Mouse (Mus musculus) ES-E14 (cell line): ENCODE results near the gene Cerkl. TPM values are rescaled to one million over a fixed set of nuclear protein-coding genes. Genes with fewer than 3 reads are reported as not detected.

ENCODE experiments used
- DNase-seq: peaks from one replicate; pipeline ENCODE4 v3.0.0-alpha.2; 2013; ENCODE audit warnings: low read depth, low spot score
- H3K27ac ChIP-seq: 2 replicates; pipeline ENCODE4 v1.5.1; 2012; ENCODE audit warnings: low read depth, mild to moderate bottlenecking, low read length, moderate library complexity, mixed read lengths; ENCODE audit not compliant: poor library complexity, insufficient read depth, severe bottlenecking
- H3K36me3 ChIP-seq: 2 replicates; pipeline ENCODE4 v1.6.1; 2012; ENCODE audit warnings: mild to moderate bottlenecking, low read length, moderate library complexity, mixed read lengths; ENCODE audit not compliant: control insufficient read depth, poor library complexity, insufficient read depth, severe bottlenecking
- H3K4me1 ChIP-seq, 2 experiments: fragments of 150-350 bp in 1 of 2; sonication (generic) in 1 of 2; 2 replicates each; pipeline ENCODE4 v1.6.1; 2012; ENCODE audit warnings: low read length in 2 of 2, mild to moderate bottlenecking in 1 of 2, mixed read lengths in 1 of 2; ENCODE audit not compliant: control insufficient read depth in 2 of 2, insufficient read depth in 2 of 2, poor library complexity in 1 of 2
- H3K4me3 ChIP-seq, 2 experiments: fragments of 150-350 bp in 1 of 2; sonication (generic) in 1 of 2; 2 replicates each; pipeline ENCODE4 v1.5.1; 2012; ENCODE audit warnings: low read length in 2 of 2, low read depth in 1 of 2, mild to moderate bottlenecking in 1 of 2, mixed read lengths in 1 of 2; ENCODE audit not compliant: insufficient read depth in 1 of 2, poor library complexity in 1 of 2, severe bottlenecking in 1 of 2
- H3K9ac ChIP-seq: 2 replicates; pipeline ENCODE4 v1.6.1; 2012; ENCODE audit warnings: low read depth, mild to moderate bottlenecking, low read length, mixed read lengths; ENCODE audit not compliant: poor library complexity, insufficient read depth, severe bottlenecking
- H3K9me3 ChIP-seq: fragments of 150-350 bp; sonication (generic); 2 replicates; pipeline ENCODE4 v1.6.1; 2012; ENCODE audit warnings: low read depth, mild to moderate bottlenecking, low read length; ENCODE audit not compliant: control insufficient read depth, insufficient read depth
- CHD2 ChIP-seq: IDR thresholded peaks from 2 replicates; pipeline ENCODE4 v1.6.1; 2014; ENCODE audit warnings: mild to moderate bottlenecking, low read depth, low read length, inconsistent platforms
- HCFC1 ChIP-seq: IDR thresholded peaks from 2 replicates; pipeline ENCODE4 v1.6.1; 2012; ENCODE audit warnings: low read length, inconsistent platforms, borderline replicate concordance; ENCODE audit not compliant: insufficient read depth
- MAFK ChIP-seq: IDR thresholded peaks from 2 replicates; pipeline ENCODE4 v1.6.1; 2014; ENCODE audit warnings: mild to moderate bottlenecking, low read depth, low read length, inconsistent platforms; ENCODE audit not compliant: insufficient read depth
- ZC3H11A ChIP-seq: IDR thresholded peaks from 2 replicates; pipeline ENCODE4 v1.6.1; 2012; ENCODE audit warnings: low read depth, mild to moderate bottlenecking, inconsistent platforms, low read length, borderline replicate concordance
- ZNF384 ChIP-seq: IDR thresholded peaks from 2 replicates; pipeline ENCODE4 v1.6.1; 2012; ENCODE audit warnings: low read depth, low read length, inconsistent platforms
- in situ Hi-C, 2 experiments: fragments of 600-800 bp; cut with MboI; formaldehyde crosslinking; loops; one replicate each; pipeline ENCODE4 v1.15.1; 2025; ENCODE audit warnings: low sequenced_read_pairs in 2 of 2, inconsistent platforms in 1 of 2; ENCODE audit not compliant: unreplicated experiment in 2 of 2
- total RNA-seq: library from RNA; depleted of rRNA; stranded (reverse); fragments of 300-350 nt; gene quantifications from 2 replicates; pipeline ENCODE4 v1.2.3, GENCODE M21; 2012

Gene Cerkl
- total RNA-seq, 1 experiment, result 1.4 TPM

GRCm38 (mm10) chr2:79462411-79462810 is 5.8 kb upstream of the Cerkl start:
- no peak overlapping the region for H3K9ac ChIP-seq
- H3K36me3 ChIP-seq, result no peaks in the 10 kb centered on the region
- H3K27ac ChIP-seq, result no peak overlapping the region
- peaks cover 0 to 4% of the 10 kb centered on the region in 2 experiments; a peak in 2 of 4 replicates for H3K4me1 ChIP-seq
- in situ Hi-C loops, result no loop called here
- no peak for DNase-seq
- TF ChIP-seq ZC3H11A (no peak), ZNF384 (no peak), HCFC1 (no peak), CHD2 (no peak), MAFK (no peak)
- no peaks in the 10 kb centered on the region for H3K9me3 ChIP-seq
- H3K4me3 ChIP-seq, result no peak overlapping the region

- Histone ChIP-seq H3K36me3 (no peaks in the 10 kb centered on the region), H3K4me1 (peaks cover 3 to 4% of the 10 kb centered on the region in 2 experiments; a peak in 3 of 4 replicates), H3K4me3 (no peak overlapping the region), H3K27ac (no peak overlapping the region), H3K9ac (no peak overlapping the region), H3K9me3 (no peaks in the 10 kb centered on the region)
- DNase-seq, result no peak
- in situ Hi-C loops, result no loop called here
- TF ChIP-seq ZNF384 (no peak), HCFC1 (no peak), CHD2 (no peak), ZC3H11A (no peak), MAFK (no peak)
Observed at GRCm38 (mm10) chr2:79461861-79462260, 5.3 kb upstream of the Cerkl start.

GRCm38 (mm10) chr2:79460586-79460985 is 4.0 kb upstream of the Cerkl start:
- Histone ChIP-seq H3K27ac (no peak overlapping the region), H3K4me3 (no peak overlapping the region), H3K4me1 (peaks cover 3 to 4% of the 10 kb centered on the region in 2 experiments; a peak in 3 of 4 replicates), H3K9ac (no peak overlapping the region), H3K36me3 (no peaks in the 10 kb centered on the region), H3K9me3 (no peaks in the 10 kb centered on the region)
- DNase-seq, result no peak
- in situ Hi-C loops, result no loop called here
- TF ChIP-seq ZNF384, result no peak
- no peak for TF ChIP-seq HCFC1
- no peak for TF ChIP-seq ZC3H11A
- TF ChIP-seq MAFK, result no peak
- TF ChIP-seq CHD2, result no peak

GRCm38 (mm10) chr2:79460107-79460506 is 3.5 kb upstream of the Cerkl start:
- TF ChIP-seq ZC3H11A (no peak), HCFC1 (no peak), CHD2 (no peak)
- in situ Hi-C loops, result no loop called here
- Histone ChIP-seq H3K9me3 (no peaks in the 10 kb centered on the region), H3K4me3 (no peak overlapping the region; a peak in 1 of 4 replicates), H3K4me1 (peaks cover 4% of the 10 kb centered on the region in 2 experiments), H3K27ac (no peak overlapping the region), H3K9ac (no peak overlapping the region), H3K36me3 (no peaks in the 10 kb centered on the region)
- no peak for DNase-seq
